Mouse (Mus musculus): ENCODE data around the gene Uaca. TPM values are rescaled to one million over a fixed set of nuclear protein-coding genes. Genes with fewer than 3 reads are reported as not detected.

The Uaca gene
- polyA plus RNA-seq, 1 experiment from 2014 or later: 34.3 TPM

DNA sequence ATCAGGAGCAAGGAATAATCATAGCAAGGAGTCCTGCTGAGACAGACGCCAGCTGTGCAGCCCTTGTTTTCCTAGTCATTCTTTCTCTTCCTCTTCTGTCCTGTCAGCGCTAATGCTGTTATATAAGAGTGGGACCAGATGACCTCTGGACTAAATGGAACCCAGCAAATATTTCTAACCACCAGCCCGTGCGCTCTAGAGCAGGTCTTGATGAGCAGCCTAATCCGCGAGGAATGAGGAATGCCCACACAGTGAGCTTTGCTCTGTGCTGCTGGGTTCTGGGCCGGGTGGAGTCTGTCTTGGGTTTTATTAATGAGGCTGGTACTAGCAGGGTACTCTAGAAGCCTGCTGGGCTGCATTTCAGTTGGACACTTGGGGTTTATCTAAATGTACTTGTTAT is 32.4 kb downstream of the Uaca start:
- no peak for DNase-seq (ENCODE audit: low spot score)
- no peaks in the 10 kb centered on the region for H3K27me3 ChIP-seq (ENCODE audit: insufficient read depth, poor library complexity, severe bottlenecking)
- H3K4me3 ChIP-seq: no peak overlapping the region
- H3K9me3 ChIP-seq: no peaks in the 10 kb centered on the region
- no peak overlapping the region for H3K27ac ChIP-seq
- H3K36me3 ChIP-seq: peaks cover 17% of the 10 kb centered on the region
- H3K4me1 ChIP-seq: peaks cover 15% of the 10 kb centered on the region; the same call in 1 of the 2 replicates
- 73% methylated on average over 7 of the region's 7 CpGs for WGBS

GRCm38 (mm10) chr9:60828196-60828595 is 33.9 kb downstream of the Uaca start:
- H3K27ac ChIP-seq: no peak overlapping the region
- H3K4me3 ChIP-seq: no peak overlapping the region
- H3K4me1 ChIP-seq: peaks cover 12% of the 10 kb centered on the region
- no peaks in the 10 kb centered on the region for H3K27me3 ChIP-seq (ENCODE audit: insufficient read depth, poor library complexity, severe bottlenecking)
- H3K36me3 ChIP-seq: peaks cover 7% of the 10 kb centered on the region
- H3K9me3 ChIP-seq: no peaks in the 10 kb centered on the region
- no peak for DNase-seq (ENCODE audit: low spot score)
- 70% methylated on average over 2 of the region's 2 CpGs for WGBS

- no peaks in the 10 kb centered on the region for H3K9me3 ChIP-seq
- no peak overlapping the region for H3K4me3 ChIP-seq
- no peak overlapping the region for H3K27ac ChIP-seq
- 70% methylated on average over 4 of the region's 4 CpGs for WGBS
- no peak for DNase-seq (ENCODE audit: low spot score)
- no peaks in the 10 kb centered on the region for H3K27me3 ChIP-seq (ENCODE audit: insufficient read depth, poor library complexity, severe bottlenecking)
- peaks cover 3% of the 10 kb centered on the region for H3K36me3 ChIP-seq
- peaks cover 12% of the 10 kb centered on the region for H3K4me1 ChIP-seq
These were observed 35.3 kb downstream of the Uaca start for GRCm38 (mm10) chr9:60829610-60830009.

- peaks cover 12% of the 10 kb centered on the region for H3K4me1 ChIP-seq
- H3K9me3 ChIP-seq: no peaks in the 10 kb centered on the region
- H3K36me3 ChIP-seq: peaks cover 3% of the 10 kb centered on the region; the same call in 1 of the 2 replicates
- no peak for DNase-seq (ENCODE audit: low spot score)
- 57% methylated on average over 3 of the region's 3 CpGs for WGBS
- no peak overlapping the region for H3K4me3 ChIP-seq
- no peak overlapping the region for H3K27ac ChIP-seq
- H3K27me3 ChIP-seq (ENCODE audit: insufficient read depth, poor library complexity, severe bottlenecking): no peaks in the 10 kb centered on the region
These were observed 35.7 kb downstream of the Uaca start for GRCm38 (mm10) chr9:60830079-60830478.

DNA sequence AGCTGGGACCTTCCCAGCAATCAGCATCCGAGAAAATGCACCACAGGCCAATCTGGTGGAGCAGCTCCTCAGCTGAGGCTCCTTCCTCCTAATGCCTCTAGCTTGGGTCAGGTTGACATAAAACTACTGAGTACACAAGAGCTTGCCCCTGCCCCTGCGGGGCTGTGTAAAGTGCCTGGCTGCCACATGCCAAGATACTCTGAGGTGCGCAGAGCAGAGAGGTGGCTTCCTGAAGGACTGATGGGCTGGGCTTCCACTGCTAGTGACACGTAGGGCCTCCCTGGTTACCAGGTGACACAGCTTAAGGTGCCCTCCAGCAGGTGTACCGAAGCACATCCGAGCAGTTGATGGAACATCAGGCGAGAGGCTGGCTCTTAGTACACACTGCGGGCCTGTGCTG is 37.9 kb downstream of the Uaca start:
- no peak overlapping the region for H3K27ac ChIP-seq
- H3K9me3 ChIP-seq: no peaks in the 10 kb centered on the region
- H3K36me3 ChIP-seq: no peaks in the 10 kb centered on the region
- no peak overlapping the region for H3K4me3 ChIP-seq
- H3K27me3 ChIP-seq (ENCODE audit: insufficient read depth, poor library complexity, severe bottlenecking): no peaks in the 10 kb centered on the region
- WGBS: 92% methylated on average over 8 of the region's 8 CpGs
- peaks cover 30% of the 10 kb centered on the region for H3K4me1 ChIP-seq
- DNase-seq (ENCODE audit: low spot score): no peak

- no peak overlapping the region for H3K4me3 ChIP-seq
- H3K9me3 ChIP-seq: no peaks in the 10 kb centered on the region
- no peak for DNase-seq (ENCODE audit: low spot score)
- H3K27me3 ChIP-seq (ENCODE audit: insufficient read depth, poor library complexity, severe bottlenecking): no peaks in the 10 kb centered on the region
- 59% methylated on average over 5 of the region's 5 CpGs for WGBS
- no peaks in the 10 kb centered on the region for H3K36me3 ChIP-seq
- H3K4me1 ChIP-seq: peaks cover 45% of the 10 kb centered on the region
- H3K27ac ChIP-seq: peak overlapping the region; percentile 86
These were observed 41.8 kb downstream of the Uaca start for GRCm38 (mm10) chr9:60836151-60836550.

DNA sequence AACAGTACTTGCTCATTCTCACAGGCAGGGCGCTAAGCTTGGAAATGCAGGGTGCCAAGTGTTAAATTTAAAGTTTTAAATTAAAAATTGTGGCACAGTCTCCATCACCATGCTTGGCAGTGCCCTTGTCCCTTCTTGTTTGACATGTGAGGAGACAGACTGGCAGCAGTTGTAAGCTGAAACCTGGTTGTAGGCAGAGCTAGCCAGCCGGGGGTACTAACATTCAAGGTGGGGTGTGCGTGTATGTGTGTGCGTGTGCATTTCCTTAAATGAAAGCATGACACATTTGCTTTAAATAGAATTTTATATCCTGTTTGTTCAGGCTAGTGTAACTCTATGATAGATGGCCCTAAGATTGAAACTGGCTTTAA is 42.7 kb downstream of the Uaca start:
- no peak for DNase-seq (ENCODE audit: low spot score)
- Histone ChIP-seq H3K27me3 (ENCODE audit: insufficient read depth, poor library complexity, severe bottlenecking) (no peaks in the 10 kb centered on the region), H3K4me1 (peaks cover 50% of the 10 kb centered on the region), H3K9me3 (no peaks in the 10 kb centered on the region), H3K36me3 (no peaks in the 10 kb centered on the region; the same call in 1 of the 2 replicates), H3K4me3 (peak overlapping the region; percentile 43), H3K27ac (peak overlapping the region; percentile 86)
- WGBS: 67% methylated on average over 4 of the region's 4 CpGs

DNA sequence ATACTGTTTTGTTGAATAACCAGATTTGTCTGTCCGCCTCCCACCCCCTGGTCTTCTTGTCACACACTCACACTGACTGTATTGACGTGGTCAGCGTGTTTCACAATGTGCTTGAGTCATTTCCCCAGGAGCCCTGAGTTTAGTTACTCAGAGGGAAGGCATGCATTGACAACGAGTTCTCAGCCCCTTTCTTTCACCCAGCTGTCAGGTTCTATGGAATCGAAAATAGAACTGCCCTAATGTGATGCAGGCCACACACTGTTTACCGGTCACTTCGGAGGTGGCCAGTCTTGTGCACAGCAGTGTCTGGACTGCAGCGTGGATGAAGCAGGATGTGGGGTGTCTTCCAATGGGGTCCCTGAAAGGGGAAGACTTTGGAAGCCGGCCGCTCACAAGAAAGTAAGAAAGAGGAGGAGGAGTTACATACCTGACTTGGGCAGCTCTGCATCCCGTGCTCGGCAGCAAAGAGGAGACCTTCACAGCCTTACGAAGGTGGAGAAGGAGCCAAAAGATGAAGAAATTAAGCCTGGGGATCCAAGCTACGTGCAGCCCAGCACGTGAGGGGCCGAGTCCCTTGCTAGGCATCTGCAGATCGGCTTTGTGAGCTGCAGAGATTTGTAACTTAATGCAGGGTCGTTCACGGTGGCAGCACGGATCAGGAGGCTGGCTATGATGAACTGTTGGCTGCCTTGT is 43.3 kb downstream of the Uaca start:
- 29% methylated on average over 20 of the region's 20 CpGs for WGBS
- no peak for DNase-seq (ENCODE audit: low spot score)

GRCm38 (mm10) chr9:60838331-60838872 is 44.1 kb downstream of the Uaca start:
- H3K4me3 ChIP-seq: peak overlapping the region; percentile 43; the same call in 1 of the 2 replicates
- 46% methylated on average over 9 of the region's 9 CpGs for WGBS

More for the DNA sequence above, 43.3 kb downstream of the Uaca start:
- peak overlapping the region; percentile 86 for H3K27ac ChIP-seq
- no peaks in the 10 kb centered on the region; the same call in 1 of the 2 replicates for H3K36me3 ChIP-seq
- H3K4me1 ChIP-seq: peaks cover 50% of the 10 kb centered on the region
- peak overlapping the region; percentile 43 for H3K4me3 ChIP-seq
- no peaks in the 10 kb centered on the region for H3K27me3 ChIP-seq (ENCODE audit: insufficient read depth, poor library complexity, severe bottlenecking)
- H3K9me3 ChIP-seq: no peaks in the 10 kb centered on the region

DNA sequence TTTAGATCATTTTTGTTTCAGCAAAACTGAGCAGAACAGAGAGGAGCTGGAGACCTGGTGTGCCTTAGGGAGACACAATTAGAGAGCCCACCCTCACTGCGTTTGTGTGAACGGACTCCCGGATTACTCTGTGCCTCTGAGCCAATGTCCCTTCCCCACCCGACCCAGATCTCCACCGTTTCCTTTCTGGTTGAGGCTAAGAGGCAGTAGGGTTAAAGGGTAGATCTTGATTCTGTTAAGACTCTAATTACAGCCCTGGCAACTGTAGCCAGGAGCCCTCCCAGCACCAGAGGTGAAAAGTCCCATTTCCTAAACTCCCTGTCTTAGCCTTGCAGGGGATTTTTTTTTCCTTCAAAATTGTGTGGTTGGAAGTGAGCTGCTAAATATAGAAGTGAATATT is 47.1 kb downstream of the Uaca start:
- Histone ChIP-seq H3K36me3 (peaks cover 6% of the 10 kb centered on the region; the same call in 1 of the 2 replicates), H3K27ac (peak overlapping the region; percentile 18; the same call in 1 of the 2 replicates), H3K9me3 (no peaks in the 10 kb centered on the region), H3K4me3 (no peak overlapping the region), H3K4me1 (peaks cover 61% of the 10 kb centered on the region), H3K27me3 (ENCODE audit: insufficient read depth, poor library complexity, severe bottlenecking) (no peaks in the 10 kb centered on the region)
- WGBS: 50% methylated on average over 5 of the region's 5 CpGs
- DNase-seq (ENCODE audit: low spot score): no peak

More at GRCm38 (mm10) chr9:60838331-60838872, 44.1 kb downstream of the Uaca start:
- peaks cover 53% of the 10 kb centered on the region for H3K4me1 ChIP-seq
- H3K9me3 ChIP-seq: no peaks in the 10 kb centered on the region
- H3K36me3 ChIP-seq: no peaks in the 10 kb centered on the region; the same call in 1 of the 2 replicates
- no peak for DNase-seq (ENCODE audit: low spot score)
- H3K27me3 ChIP-seq (ENCODE audit: insufficient read depth, poor library complexity, severe bottlenecking): no peaks in the 10 kb centered on the region
- peak overlapping the region; percentile 86 for H3K27ac ChIP-seq

DNA sequence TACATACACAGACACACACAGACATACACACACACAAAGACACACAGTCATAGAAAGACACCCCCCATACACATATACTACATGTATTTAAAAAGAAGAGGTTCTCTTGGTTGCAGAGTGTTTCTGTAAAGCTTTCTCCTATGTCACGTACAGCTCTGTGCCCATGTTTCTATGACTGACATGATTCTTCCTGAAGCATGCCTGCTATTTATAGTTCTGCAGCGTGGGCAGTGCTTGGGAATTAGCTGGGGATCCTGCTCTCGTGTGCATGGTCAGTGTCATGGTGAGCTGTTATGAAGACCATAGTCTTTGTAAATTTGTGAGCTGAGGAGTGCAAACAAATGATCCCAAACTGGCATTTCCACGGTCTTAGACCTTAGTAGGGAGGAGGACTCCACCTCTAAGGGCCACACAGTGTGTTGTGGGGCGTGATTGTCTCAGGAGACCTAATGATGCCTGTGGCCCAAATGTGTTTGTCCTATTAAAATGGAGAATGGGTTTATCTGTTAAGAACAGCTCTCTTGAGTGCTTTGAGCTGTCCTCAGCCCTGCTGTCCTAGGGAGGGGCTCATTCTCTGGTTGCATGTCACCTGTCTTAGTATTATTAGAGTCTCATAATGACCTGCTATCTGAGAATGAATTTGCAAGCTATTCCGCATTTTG is 49.2 kb downstream of the Uaca start:
- Histone ChIP-seq H3K27ac (peak overlapping the region; percentile 60), H3K9me3 (no peaks in the 10 kb centered on the region), H3K27me3 (ENCODE audit: insufficient read depth, poor library complexity, severe bottlenecking) (no peaks in the 10 kb centered on the region), H3K36me3 (peaks cover 14% of the 10 kb centered on the region; the same call in 1 of the 2 replicates), H3K4me1 (peaks cover 45% of the 10 kb centered on the region), H3K4me3 (no peak overlapping the region)
- DNase-seq (ENCODE audit: low spot score): no peak
- 56% methylated on average over 6 of the region's 6 CpGs for WGBS

GRCm38 (mm10) chr9:60848730-60849129 is 54.4 kb downstream of the Uaca start:
- H3K4me1 ChIP-seq: peaks cover 20% of the 10 kb centered on the region
- H3K27ac ChIP-seq: no peak overlapping the region

DNA sequence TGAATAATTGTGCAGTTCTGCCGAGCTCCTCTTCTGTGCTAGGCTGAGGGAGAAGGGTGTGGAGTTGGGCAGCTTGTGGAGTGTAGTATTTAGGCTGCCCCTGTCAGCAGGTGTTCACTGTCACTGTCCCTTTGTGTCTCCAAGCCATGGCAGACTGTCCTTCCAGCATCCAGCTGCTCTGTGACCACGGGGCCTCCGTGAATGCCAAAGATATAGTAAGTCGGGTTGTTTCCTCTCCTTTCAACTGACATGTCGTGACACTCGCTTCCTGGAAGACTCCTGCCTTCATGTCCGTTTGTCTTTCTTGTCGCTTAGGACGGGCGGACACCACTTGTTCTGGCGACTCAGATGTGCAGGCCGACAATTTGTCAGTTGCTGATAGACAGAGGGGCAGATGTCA is 55.6 kb downstream of the Uaca start:
- H3K36me3 ChIP-seq: peaks cover 35% of the 10 kb centered on the region
- no peak overlapping the region for H3K27ac ChIP-seq
- no peaks in the 10 kb centered on the region for H3K27me3 ChIP-seq (ENCODE audit: insufficient read depth, poor library complexity, severe bottlenecking)
- peaks cover 8% of the 10 kb centered on the region; the same call in 1 of the 2 replicates for H3K4me1 ChIP-seq
- H3K9me3 ChIP-seq: no peaks in the 10 kb centered on the region
- DNase-seq (ENCODE audit: low spot score): no peak
- 79% methylated on average over 12 of the region's 12 CpGs for WGBS
- no peak overlapping the region for H3K4me3 ChIP-seq

More at GRCm38 (mm10) chr9:60848730-60849129, 54.4 kb downstream of the Uaca start:
- Histone ChIP-seq H3K27me3 (ENCODE audit: insufficient read depth, poor library complexity, severe bottlenecking) (no peaks in the 10 kb centered on the region), H3K36me3 (peaks cover 27% of the 10 kb centered on the region), H3K4me3 (no peak overlapping the region), H3K9me3 (no peaks in the 10 kb centered on the region)
- 68% methylated on average over 9 of the region's 9 CpGs for WGBS
- no peak for DNase-seq (ENCODE audit: low spot score)
